Mouse (Mus musculus): ENCODE measurements around the gene Slc5a5. TPM values are rescaled to one million over a fixed set of nuclear protein-coding genes. Genes with fewer than 3 reads are reported as not detected.
"Not testable (repeated sequence)": the region's sequence is repeated elsewhere in the genome, so short reads cannot be mapped to it uniquely, and the experiment has no call there.

The Slc5a5 gene
- polyA plus RNA-seq, 2 experiments from 2014 or later, result not detected

GRCm38 (mm10) chr8:70902211-70902610 is 9.7 kb upstream of the Slc5a5 start:
- ATAC-seq, result no peak

- no peak for ATAC-seq
Measured at GRCm38 (mm10) chr8:70900872-70901387, 8.4 kb upstream of the Slc5a5 start.

DNA sequence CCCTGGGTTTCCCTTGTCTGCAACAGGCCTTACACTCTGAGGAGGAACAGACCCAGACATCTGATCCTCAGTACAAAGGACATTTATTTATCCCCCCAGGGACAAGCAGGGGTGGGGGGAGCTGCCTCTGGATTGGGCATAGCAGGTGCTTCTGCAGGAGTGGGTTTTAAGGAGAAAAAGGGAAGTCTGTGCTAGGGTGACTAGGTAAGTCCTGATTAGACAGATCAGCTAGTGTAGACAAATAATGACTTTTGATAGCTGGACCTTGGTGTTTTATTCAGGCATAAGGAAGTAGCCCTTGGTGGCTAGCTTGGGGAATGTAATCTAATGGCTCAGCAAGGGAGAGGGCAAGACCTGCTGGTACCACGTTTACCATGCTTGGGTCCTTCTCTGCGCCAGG is 6.7 kb upstream of the Slc5a5 start:
- ATAC-seq, result no peak

GRCm38 (mm10) chr8:70898661-70899198 is 6.2 kb upstream of the Slc5a5 start:
- ATAC-seq, result no peak

DNA sequence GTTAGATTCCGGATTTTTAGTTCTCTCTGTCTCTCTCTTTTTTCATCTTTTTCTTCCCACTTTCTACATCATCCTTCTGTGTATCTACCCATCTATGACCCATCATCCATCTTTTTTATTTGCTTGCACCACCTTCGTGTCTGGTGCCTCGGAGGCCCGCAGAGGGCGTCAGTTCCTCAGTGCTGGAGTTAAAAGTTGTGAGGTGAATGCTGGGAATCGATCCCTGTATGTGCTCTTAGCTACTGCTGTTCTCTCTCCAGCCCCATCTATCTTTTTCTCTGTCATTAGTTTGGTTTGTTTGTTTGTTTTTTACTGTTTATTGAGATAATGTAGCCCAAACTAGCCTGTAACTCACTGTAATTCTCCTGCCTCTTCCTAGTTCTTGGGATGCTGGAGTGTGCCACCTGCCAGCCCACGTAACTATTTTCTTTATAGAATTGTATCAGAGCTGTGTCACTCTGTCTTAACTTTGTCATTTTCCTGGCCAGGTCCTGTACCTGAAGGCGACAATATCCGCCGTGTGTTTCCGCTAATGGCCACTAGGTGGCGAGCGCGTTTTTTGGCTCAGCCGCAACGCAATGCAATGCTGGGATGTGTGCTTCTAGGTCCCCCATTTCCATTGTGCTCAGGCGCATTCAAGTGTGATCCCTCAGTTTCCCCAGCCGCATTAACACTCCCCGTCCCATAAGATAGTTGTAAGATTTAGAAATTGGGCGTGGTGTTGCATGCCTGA is 5.3 kb upstream of the Slc5a5 start:
- ATAC-seq, result peak; percentile 44

GRCm38 (mm10) chr8:70897021-70897680 is 4.6 kb upstream of the Slc5a5 start, which contains the start of gene Rpl18a:
Gene Rpl18a (minus strand): TSS chr8:70897412.
- peak; percentile 97 for ATAC-seq

- ATAC-seq, result no peak
Measured at GRCm38 (mm10) chr8:70896316-70897020, 3.9 kb upstream of the Slc5a5 start.

- ATAC-seq, result not testable (repeated sequence)
Measured at GRCm38 (mm10) chr8:70895571-70896259, 3.2 kb upstream of the Slc5a5 start.

GRCm38 (mm10) chr8:70894771-70895545 is 2.4 kb upstream of the Slc5a5 start:
- no peak for ATAC-seq

- ATAC-seq, result no peak
Measured at GRCm38 (mm10) chr8:70894385-70894720, 1.8 kb upstream of the Slc5a5 start.

DNA sequence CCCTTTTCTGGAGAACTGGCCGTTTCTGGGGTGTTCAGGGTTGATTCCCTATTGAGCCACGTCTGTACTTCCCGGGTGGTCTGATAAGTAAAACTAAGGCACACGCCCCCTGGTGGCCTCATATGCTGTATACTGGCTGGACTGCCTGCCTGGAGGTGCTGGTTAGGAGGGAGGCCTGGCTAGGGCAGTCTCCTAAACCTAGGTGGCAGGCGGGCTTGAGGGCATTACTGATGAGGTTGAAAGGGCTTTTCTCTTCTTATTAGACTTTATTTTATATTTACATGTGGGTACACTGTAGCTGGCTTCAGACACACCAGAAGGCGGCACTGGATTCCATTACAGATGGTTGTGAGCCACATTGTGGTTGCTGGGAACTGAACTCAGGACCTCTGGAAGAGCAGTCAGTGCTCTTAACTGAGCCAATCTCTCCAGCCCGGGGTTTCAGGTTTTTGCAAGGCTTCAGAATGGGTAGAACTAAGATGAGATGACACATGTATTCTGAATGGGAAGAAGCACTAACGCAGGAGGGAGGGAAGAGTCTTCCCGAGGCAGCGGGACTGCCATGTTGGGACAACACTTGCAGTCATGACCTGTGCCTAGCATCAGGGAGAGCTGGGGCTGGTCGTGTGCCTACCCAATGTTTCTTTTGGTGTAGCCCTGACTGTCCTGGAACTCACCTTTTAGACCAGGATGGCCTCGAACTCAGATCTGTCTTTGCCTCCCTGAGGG is 1.3 kb upstream of the Slc5a5 start:
- ATAC-seq, result no peak

DNA sequence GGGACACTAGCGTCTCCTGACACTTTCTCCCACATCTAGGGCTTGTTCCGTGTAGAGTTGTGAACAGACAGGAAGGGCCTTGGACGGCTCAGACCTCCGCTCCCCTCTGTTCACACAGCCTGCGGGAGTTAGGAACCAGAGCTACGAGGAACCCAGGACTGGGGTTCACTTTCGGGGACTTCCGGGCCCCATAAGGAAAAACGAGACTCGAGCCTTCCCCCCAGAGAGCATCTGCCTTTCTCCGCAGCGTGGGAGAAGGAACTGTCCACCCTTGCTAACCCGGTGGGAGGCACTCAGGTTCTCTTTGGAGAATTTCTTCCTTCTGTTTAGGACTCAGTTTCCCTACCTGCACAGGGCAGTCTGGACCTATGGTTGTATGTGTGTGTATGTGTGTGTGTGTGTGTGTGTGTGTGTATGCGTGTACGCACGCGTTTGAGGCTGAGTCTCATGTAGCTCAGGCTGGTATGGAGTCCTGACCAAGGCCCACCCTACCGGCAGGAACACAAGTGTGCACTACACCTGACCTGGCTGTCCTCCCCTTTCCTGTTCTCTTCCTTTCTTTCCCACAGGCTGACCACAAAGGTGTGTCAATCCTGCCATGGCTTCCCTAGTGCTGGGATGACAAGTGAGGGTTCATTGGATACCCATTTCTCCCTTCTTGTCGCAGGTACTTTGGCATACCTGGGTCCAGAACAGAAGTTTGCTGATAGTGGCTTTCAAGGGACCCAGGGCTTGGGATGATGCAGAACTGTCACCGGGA is 519 bp upstream of the Slc5a5 start:
- ATAC-seq, result no peak

DNA sequence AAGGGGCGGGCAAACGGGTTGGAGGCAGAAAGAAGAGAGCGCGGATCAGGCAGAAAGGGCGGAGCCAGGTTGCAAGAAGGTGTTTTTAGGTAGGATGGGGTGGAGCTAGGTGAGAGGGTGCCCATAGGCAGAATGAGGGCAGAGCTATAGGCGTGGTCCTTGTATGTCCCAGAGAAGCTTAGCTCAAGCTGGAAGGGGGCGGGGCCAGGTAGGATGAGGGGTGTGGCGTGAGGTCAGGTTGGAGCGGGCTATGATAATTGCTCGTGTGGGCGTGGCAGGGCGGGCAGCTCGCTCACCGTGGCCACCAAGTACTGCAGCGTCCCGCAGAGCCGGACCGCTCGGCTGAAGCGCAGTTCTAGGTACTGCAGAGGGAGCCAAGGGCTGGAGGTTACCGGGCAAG is 1.2 kb downstream of the Slc5a5 start:
- ATAC-seq, result no peak

- ATAC-seq, result no peak
Measured at GRCm38 (mm10) chr8:70890656-70891055, 1.9 kb downstream of the Slc5a5 start.

- ATAC-seq, result no peak
Measured at GRCm38 (mm10) chr8:70887669-70888068, 4.9 kb downstream of the Slc5a5 start.

DNA sequence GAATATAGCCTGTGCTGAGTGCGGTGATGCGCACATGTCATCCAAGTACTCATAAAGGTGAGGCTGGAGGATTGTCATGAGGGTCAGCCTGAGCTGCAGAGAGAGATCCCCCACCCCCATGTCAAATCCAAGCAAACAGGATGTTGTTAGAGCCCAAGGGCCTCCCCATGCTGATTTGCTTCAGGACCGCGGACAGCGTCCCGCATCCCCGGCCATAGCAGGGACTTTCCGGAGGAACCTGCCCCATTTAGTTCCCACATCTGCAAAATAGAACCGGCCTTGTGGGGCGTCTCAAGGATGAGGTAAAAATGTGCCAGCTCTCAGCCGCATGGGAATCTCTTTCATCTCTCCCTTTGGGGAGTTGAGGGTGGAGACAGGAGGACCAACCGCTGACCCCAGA is 6.9 kb downstream of the Slc5a5 start:
- ATAC-seq, result peak; percentile 39

- ATAC-seq, result no peak
Measured at GRCm38 (mm10) chr8:70884683-70885082, 7.9 kb downstream of the Slc5a5 start.

GRCm38 (mm10) chr8:70884186-70884585 is 8.4 kb downstream of the Slc5a5 start:
- ATAC-seq, result no peak

DNA sequence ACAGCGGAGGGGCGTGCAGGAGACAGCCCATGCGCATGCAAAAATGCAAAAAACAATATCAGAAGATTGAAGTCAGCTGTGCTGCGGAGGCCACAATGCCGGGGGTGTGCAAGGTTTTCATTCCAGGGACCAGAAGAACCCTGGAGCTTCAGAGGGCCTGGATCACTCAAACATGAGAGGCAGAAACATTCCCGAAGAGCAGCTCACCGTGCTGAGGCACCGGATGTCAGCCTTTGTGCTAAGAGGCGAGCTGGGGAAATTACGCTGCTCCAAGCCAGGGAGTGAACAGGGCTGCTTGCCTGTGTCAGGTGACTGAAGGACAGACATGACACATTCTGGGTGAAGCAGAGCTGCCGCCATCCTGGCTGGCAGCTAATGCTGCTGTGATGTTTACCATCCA is 12.0 kb downstream of the Slc5a5 start:
- no peak for ATAC-seq

GRCm38 (mm10) chr8:70880126-70880525 is 12.4 kb downstream of the Slc5a5 start:
- no peak for ATAC-seq
